Mouse (Mus musculus) thymus, adult 2 months (tissue): ENCODE results near the gene Fbn1.

Source experiments
- CTCF ChIP-seq: fragments of 200-500 bp; IDR thresholded peaks from 2 replicates; pipeline ENCODE4 v1.5.1; 2012; ENCODE audit warnings: mild to moderate bottlenecking, control low read depth, low read length, moderate library complexity, borderline replicate concordance; ENCODE audit not compliant: control insufficient read depth, poor library complexity, insufficient read depth; ENCODE audit errors: extremely low read depth
- POLR2A ChIP-seq: fragments of 200-500 bp; IDR thresholded peaks from 2 replicates; pipeline ENCODE4 v1.6.1; 2012; ENCODE audit warnings: mild to moderate bottlenecking, low read length, control low read depth, moderate library complexity; ENCODE audit not compliant: control insufficient read depth, poor library complexity, insufficient read depth; ENCODE audit errors: extremely low read depth

- TF ChIP-seq CTCF: no peak
- no peak for TF ChIP-seq POLR2A
Measured at GRCm38 (mm10) chr2:125526566-125526965, 18.8 kb upstream of the Fbn1 start.
